Mouse (Mus musculus): ENCODE data around the gene Spats1. TPM values are rescaled to one million over a fixed set of nuclear protein-coding genes. Genes with fewer than 3 reads are reported as not detected.

Spats1 gene
- polyA plus RNA-seq, 1 experiment from 2014 or later, result 1.1 TPM

- no peak for DNase-seq (ENCODE audit: low spot score)
- no peaks in the 10 kb centered on the region for H3K9me3 ChIP-seq (replicated peaks)
- H3K4me1 ChIP-seq, result no peaks in the 10 kb centered on the region
- H3K36me3 ChIP-seq, result no peaks in the 10 kb centered on the region
- H3K27me3 ChIP-seq (ENCODE audit: low read depth, poor library complexity, severe bottlenecking), result no peaks in the 10 kb centered on the region
- WGBS, result 90% methylated on average over 7 of the region's 7 CpGs
- H3K27ac ChIP-seq, result no peak overlapping the region
- no peak overlapping the region for H3K4me3 ChIP-seq
Observed at GRCm38 (mm10) chr17:45485581-45485980, 10.4 kb upstream of the Spats1 start.

- H3K27ac ChIP-seq, result no peak overlapping the region
- H3K4me1 ChIP-seq, result 0 out of 2 replicates have a peak, but pooled peaks cover 3% of the 10 kb centered on the region
- no peaks in the 10 kb centered on the region for H3K36me3 ChIP-seq
- 24% methylated on average over 2 of the region's 2 CpGs for WGBS
- no peak for DNase-seq (ENCODE audit: low spot score)
- no peak overlapping the region for H3K4me3 ChIP-seq
- H3K27me3 ChIP-seq (ENCODE audit: low read depth, poor library complexity, severe bottlenecking), result peaks cover 28% of the 10 kb centered on the region
- H3K9me3 ChIP-seq (replicated peaks), result no peaks in the 10 kb centered on the region
Observed at GRCm38 (mm10) chr17:45480429-45480828, 5.2 kb upstream of the Spats1 start.

GRCm38 (mm10) chr17:45478234-45478825 lies 3.1 kb upstream of the Spats1 start:
- Histone ChIP-seq H3K36me3 (no peaks in the 10 kb centered on the region), H3K27ac (no peak overlapping the region), H3K4me1 (peaks cover 11% of the 10 kb centered on the region), H3K9me3 (replicated peaks) (no peaks in the 10 kb centered on the region), H3K4me3 (no peak overlapping the region), H3K27me3 (ENCODE audit: low read depth, poor library complexity, severe bottlenecking) (peaks cover 49% of the 10 kb centered on the region)
- 25% methylated on average over 12 of the region's 12 CpGs for WGBS
- peak; percentile 93 for DNase-seq (ENCODE audit: low spot score)

- Histone ChIP-seq H3K27me3 (ENCODE audit: low read depth, poor library complexity, severe bottlenecking) (peaks cover 54% of the 10 kb centered on the region), H3K9me3 (replicated peaks) (no peaks in the 10 kb centered on the region), H3K27ac (no peak overlapping the region), H3K36me3 (no peaks in the 10 kb centered on the region), H3K4me3 (peak overlapping the region; percentile 53), H3K4me1 (peaks cover 11% of the 10 kb centered on the region)
- DNase-seq (ENCODE audit: low spot score), result no peak
- 75% methylated on average over 8 of the region's 8 CpGs for WGBS
Observed at GRCm38 (mm10) chr17:45474146-45474545, 1.1 kb downstream of the Spats1 start.

GRCm38 (mm10) chr17:45473667-45474066 lies 1.5 kb downstream of the Spats1 start:
- Histone ChIP-seq H3K4me1 (peaks cover 11% of the 10 kb centered on the region), H3K27ac (no peak overlapping the region), H3K9me3 (replicated peaks) (no peaks in the 10 kb centered on the region), H3K4me3 (no peak overlapping the region), H3K27me3 (ENCODE audit: low read depth, poor library complexity, severe bottlenecking) (peaks cover 54% of the 10 kb centered on the region), H3K36me3 (no peaks in the 10 kb centered on the region)
- no peak for DNase-seq (ENCODE audit: low spot score)
- WGBS, result 75% methylated on average over 6 of the region's 6 CpGs

- Histone ChIP-seq H3K4me3 (no peak overlapping the region), H3K27ac (no peak overlapping the region), H3K36me3 (no peaks in the 10 kb centered on the region), H3K4me1 (peaks cover 8% of the 10 kb centered on the region), H3K9me3 (replicated peaks) (no peaks in the 10 kb centered on the region), H3K27me3 (ENCODE audit: low read depth, poor library complexity, severe bottlenecking) (peaks cover 29% of the 10 kb centered on the region)
- no peak for DNase-seq (ENCODE audit: low spot score)
- WGBS, result 85% methylated on average over 7 of the region's 7 CpGs
Observed at GRCm38 (mm10) chr17:45470726-45471125, 4.5 kb downstream of the Spats1 start.

- peaks cover 4% of the 10 kb centered on the region; the same call in 1 of the 2 replicates for H3K27me3 ChIP-seq (ENCODE audit: low read depth, poor library complexity, severe bottlenecking)
- DNase-seq (ENCODE audit: low spot score), result no peak
- WGBS, result 86% methylated on average over 5 of the region's 5 CpGs
- no peak overlapping the region for H3K4me3 ChIP-seq
- no peaks in the 10 kb centered on the region for H3K36me3 ChIP-seq
- H3K4me1 ChIP-seq, result 0 out of 2 replicates have a peak, but pooled peaks cover 3% of the 10 kb centered on the region
- no peaks in the 10 kb centered on the region for H3K9me3 ChIP-seq (replicated peaks)
- H3K27ac ChIP-seq, result no peak overlapping the region
Observed at GRCm38 (mm10) chr17:45468302-45468701, 6.9 kb downstream of the Spats1 start.

GRCm38 (mm10) chr17:45466701-45467100 lies 8.5 kb downstream of the Spats1 start:
- WGBS, result 65% methylated on average over 2 of the region's 2 CpGs
- H3K27me3 ChIP-seq (ENCODE audit: low read depth, poor library complexity, severe bottlenecking), result no peaks in the 10 kb centered on the region
- H3K27ac ChIP-seq, result no peak overlapping the region
- H3K36me3 ChIP-seq, result no peaks in the 10 kb centered on the region
- 0 out of 2 replicates have a peak, but pooled peaks cover 3% of the 10 kb centered on the region for H3K4me1 ChIP-seq
- H3K9me3 ChIP-seq (replicated peaks), result no peaks in the 10 kb centered on the region
- no peak overlapping the region for H3K4me3 ChIP-seq
- DNase-seq (ENCODE audit: low spot score), result no peak

GRCm38 (mm10) chr17:45464255-45464654 lies 11.0 kb downstream of the Spats1 start:
- Histone ChIP-seq H3K4me3 (no peak overlapping the region), H3K9me3 (replicated peaks) (no peaks in the 10 kb centered on the region), H3K36me3 (no peaks in the 10 kb centered on the region), H3K4me1 (0 out of 2 replicates have a peak, but pooled peaks cover 3% of the 10 kb centered on the region), H3K27ac (no peak overlapping the region), H3K27me3 (ENCODE audit: low read depth, poor library complexity, severe bottlenecking) (no peaks in the 10 kb centered on the region)
- DNase-seq (ENCODE audit: low spot score), result no peak
- 90% methylated on average over 9 of the region's 9 CpGs for WGBS

GRCm38 (mm10) chr17:45462506-45462905 lies 12.7 kb downstream of the Spats1 start:
- 0 out of 2 replicates have a peak, but pooled peaks cover 3% of the 10 kb centered on the region for H3K4me1 ChIP-seq
- no peak overlapping the region for H3K4me3 ChIP-seq
- DNase-seq (ENCODE audit: low spot score), result no peak
- H3K9me3 ChIP-seq (replicated peaks), result no peaks in the 10 kb centered on the region
- 94% methylated on average over 4 of the region's 4 CpGs for WGBS
- H3K36me3 ChIP-seq, result no peaks in the 10 kb centered on the region
- H3K27me3 ChIP-seq (ENCODE audit: low read depth, poor library complexity, severe bottlenecking), result no peaks in the 10 kb centered on the region
- H3K27ac ChIP-seq, result no peak overlapping the region

- no peak for DNase-seq (ENCODE audit: low spot score)
Observed at GRCm38 (mm10) chr17:45459062-45459461, 16.2 kb downstream of the Spats1 start.

GRCm38 (mm10) chr17:45458516-45458915 lies 16.7 kb downstream of the Spats1 start:
- DNase-seq (ENCODE audit: low spot score), result no peak

More at GRCm38 (mm10) chr17:45459062-45459461, 16.2 kb downstream of the Spats1 start:
- Histone ChIP-seq H3K27ac (no peak overlapping the region), H3K27me3 (ENCODE audit: low read depth, poor library complexity, severe bottlenecking) (no peaks in the 10 kb centered on the region), H3K36me3 (no peaks in the 10 kb centered on the region), H3K9me3 (replicated peaks) (no peaks in the 10 kb centered on the region), H3K4me3 (no peak overlapping the region), H3K4me1 (no peaks in the 10 kb centered on the region)
- WGBS, result 90% methylated on average over 8 of the region's 8 CpGs

GRCm38 (mm10) chr17:45457487-45457886 lies 17.7 kb downstream of the Spats1 start:
- WGBS, result 91% methylated on average over 5 of the region's 5 CpGs
- no peak overlapping the region for H3K27ac ChIP-seq
- no peaks in the 10 kb centered on the region for H3K9me3 ChIP-seq (replicated peaks)
- no peaks in the 10 kb centered on the region for H3K36me3 ChIP-seq
- no peak for DNase-seq (ENCODE audit: low spot score)
- H3K4me3 ChIP-seq, result no peak overlapping the region
- H3K4me1 ChIP-seq, result no peaks in the 10 kb centered on the region
- H3K27me3 ChIP-seq (ENCODE audit: low read depth, poor library complexity, severe bottlenecking), result no peaks in the 10 kb centered on the region

More at GRCm38 (mm10) chr17:45458516-45458915, 16.7 kb downstream of the Spats1 start:
- Histone ChIP-seq H3K27me3 (ENCODE audit: low read depth, poor library complexity, severe bottlenecking) (no peaks in the 10 kb centered on the region), H3K9me3 (replicated peaks) (no peaks in the 10 kb centered on the region), H3K4me1 (no peaks in the 10 kb centered on the region), H3K4me3 (no peak overlapping the region), H3K36me3 (no peaks in the 10 kb centered on the region), H3K27ac (no peak overlapping the region)
- 72% methylated on average over 4 of the region's 4 CpGs for WGBS
